Mouse (Mus musculus) cortical plate, adult 2 months (tissue): ENCODE measurements at regions not wholly inside any gene's neighbourhood (a gene's known extent, or its start where the extent isn't known, plus 50 kb on each side); places are given as distances from the start of the nearest gene placed in this dataset.

Experiments
- H3K27ac ChIP-seq: fragments of 200-500 bp; 2 replicates; pipeline ENCODE4 v1.5.1; 2012; ENCODE audit warnings: low read length, control low read depth, inconsistent platforms; ENCODE audit not compliant: insufficient read depth
- H3K4me1 ChIP-seq: fragments of 200-500 bp; 2 replicates; pipeline ENCODE4 v1.6.1; 2011; ENCODE audit warnings: low read length; ENCODE audit not compliant: control insufficient read depth, insufficient read depth
- H3K4me3 ChIP-seq: fragments of 200-500 bp; 2 replicates; pipeline ENCODE4 v1.5.1; 2011; ENCODE audit warnings: mild to moderate bottlenecking, low read length, control low read depth; ENCODE audit not compliant: insufficient read depth
- CTCF ChIP-seq: fragments of 200-500 bp; IDR thresholded peaks from 2 replicates; pipeline ENCODE4 v1.5.1; 2011; ENCODE audit warnings: mild to moderate bottlenecking, control low read depth, low read length; ENCODE audit not compliant: insufficient read depth; ENCODE audit errors: extremely low read depth
- POLR2A ChIP-seq: fragments of 200-500 bp; IDR thresholded peaks from 2 replicates; pipeline ENCODE4 v1.6.1; 2011; ENCODE audit warnings: mild to moderate bottlenecking, low read length, control low read depth; ENCODE audit not compliant: insufficient read depth; ENCODE audit errors: extremely low read depth

DNA sequence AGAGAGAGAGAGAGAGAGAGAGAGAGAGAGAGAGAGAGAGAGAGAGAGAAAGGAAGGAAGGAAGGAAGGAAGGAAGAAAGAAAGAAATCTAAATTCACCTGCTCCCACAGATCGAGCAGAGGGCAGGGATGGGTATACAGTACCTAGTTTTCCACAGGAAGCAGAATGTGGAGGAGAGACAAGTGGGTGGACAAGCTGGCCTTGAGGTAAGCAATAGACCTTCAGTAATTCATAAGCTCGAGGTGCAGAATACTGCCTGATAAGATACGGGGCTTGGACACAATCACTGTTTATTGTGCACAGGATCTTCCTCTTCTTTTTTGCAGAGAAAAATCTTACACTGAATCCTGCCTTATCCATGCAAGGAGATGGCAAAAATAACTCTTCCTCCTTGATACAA is 120.2 kb downstream of the Gm10260 start:
- Histone ChIP-seq H3K4me3 (no peak overlapping the region), H3K27ac (no peak overlapping the region), H3K4me1 (peaks cover 5% of the 10 kb centered on the region; the same call in 1 of the 2 replicates)
- no peak for TF ChIP-seq CTCF
- TF ChIP-seq POLR2A = no peak

DNA sequence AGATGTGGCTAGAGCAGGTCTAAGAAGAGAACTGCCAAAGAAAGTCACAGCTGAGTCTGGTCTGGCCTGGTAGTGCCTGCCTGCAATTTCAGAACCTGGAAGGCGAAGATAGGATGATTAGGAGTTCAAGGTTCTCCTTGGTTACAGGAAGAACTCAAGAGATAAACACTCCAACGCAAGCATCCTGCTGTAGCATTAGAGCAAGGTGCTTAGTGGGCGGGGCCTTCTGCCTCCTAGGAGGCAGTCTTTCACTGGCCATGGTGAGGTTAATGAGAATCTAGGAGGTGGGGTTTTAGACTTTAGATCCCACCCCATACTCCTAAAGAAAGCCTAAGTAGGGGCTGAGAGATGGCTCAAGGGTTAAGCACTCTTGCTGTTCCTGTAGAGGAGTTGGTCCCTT is 120.8 kb downstream of the Gm10260 start:
- Histone ChIP-seq H3K4me3 (no peak overlapping the region), H3K27ac (no peak overlapping the region), H3K4me1 (peaks cover 6% of the 10 kb centered on the region; the same call in 1 of the 2 replicates)
- TF ChIP-seq CTCF = no peak

DNA sequence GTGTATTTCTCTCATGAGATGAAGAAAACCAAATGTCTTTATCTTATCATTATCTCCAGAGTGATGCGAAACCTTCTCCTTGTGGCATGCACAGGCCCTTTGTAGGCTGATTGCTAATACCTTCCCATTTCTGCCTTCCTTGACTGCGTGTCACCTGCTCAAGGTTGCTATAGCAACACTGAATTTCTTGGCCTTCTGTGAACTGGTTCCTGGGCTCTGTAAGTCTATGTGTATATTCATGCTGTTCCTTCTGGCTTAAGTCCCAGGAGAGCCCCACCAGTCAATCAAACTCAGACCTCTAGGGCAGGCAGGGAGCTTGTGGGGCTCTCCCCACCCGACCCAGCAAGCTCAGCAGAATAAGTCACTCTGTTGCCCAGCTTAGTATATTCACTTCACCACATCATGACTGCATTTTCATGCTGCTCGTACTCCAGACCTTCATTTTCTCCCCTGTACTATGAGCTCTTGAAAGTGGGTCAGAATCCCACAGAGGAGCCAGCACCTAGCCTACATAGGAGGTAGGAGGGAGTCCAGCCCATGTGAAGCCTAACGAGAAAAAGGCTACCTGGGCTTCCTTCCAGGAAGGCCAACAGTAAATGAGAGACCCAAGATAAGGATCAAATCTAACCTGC is 121.9 kb downstream of the Gm10260 start:
- H3K4me1 ChIP-seq = peaks cover 11% of the 10 kb centered on the region; the same call in 1 of the 2 replicates
- H3K27ac ChIP-seq = peak overlapping the region; percentile 36; the same call in 1 of the 2 replicates
- H3K4me3 ChIP-seq = no peak overlapping the region
- TF ChIP-seq CTCF (no peak), POLR2A (no peak)

DNA sequence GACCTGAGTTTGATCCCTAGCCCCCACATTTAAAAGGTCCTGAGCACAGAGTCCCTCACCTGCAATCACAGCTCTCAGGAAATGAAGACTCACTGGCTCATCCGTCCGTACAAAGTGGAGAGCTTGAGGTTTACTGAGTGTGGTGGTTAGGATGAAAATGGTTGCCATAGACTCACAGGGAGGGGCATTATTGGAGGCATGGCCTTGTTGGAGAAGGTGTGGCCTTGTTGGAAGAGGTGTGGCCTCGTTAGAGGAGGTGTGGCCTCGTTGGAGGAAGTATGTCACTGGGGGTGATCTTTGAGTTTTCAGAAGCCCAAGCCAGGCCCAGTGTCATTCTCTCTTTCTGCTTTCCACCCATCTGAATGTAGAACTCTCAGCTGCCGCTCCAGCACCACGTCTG is 122.9 kb downstream of the Gm10260 start:
- no peak overlapping the region for H3K27ac ChIP-seq
- H3K4me1 ChIP-seq = peaks cover 18% of the 10 kb centered on the region

DNA sequence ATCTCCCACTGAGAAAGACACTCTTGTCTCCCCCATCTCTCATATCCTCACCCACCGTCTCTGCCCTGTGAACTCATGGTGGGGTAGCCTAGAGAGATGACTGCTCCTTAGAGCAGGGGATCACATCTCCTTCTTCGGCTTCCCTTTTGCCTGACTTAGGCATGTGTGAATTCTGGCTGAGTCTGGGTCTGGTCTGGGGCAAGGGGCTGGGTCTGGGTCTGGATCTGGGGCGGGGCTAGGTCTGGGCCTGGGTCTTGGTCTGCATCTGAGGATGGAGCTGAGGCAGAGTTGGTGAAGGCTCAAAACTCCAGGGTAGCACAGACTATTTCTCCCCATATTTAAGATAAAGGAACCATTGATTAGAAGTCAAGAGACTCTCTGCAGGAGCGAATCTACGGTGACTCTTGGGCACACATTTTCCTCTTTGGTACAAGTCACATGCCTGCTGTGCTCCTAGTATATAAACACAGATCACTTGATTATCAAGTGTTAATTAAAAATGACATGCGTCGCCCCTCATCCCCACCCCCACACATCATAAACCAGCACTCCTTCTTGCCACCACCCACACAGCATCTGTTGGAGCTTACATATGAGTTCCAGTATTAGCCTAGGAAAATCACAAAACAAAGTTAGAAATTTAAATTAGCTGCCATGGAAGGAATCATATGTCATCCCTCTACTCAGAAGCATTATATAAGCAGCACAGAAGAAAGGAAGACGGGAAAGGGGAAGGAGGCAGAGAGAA is 126.2 kb downstream of the Gm10260 start:
- TF ChIP-seq POLR2A (no peak), CTCF (no peak)
- H3K4me3 ChIP-seq = no peak overlapping the region
- H3K27ac ChIP-seq = peak overlapping the region; percentile 94
- H3K4me1 ChIP-seq = peaks cover 22% of the 10 kb centered on the region

More for the DNA sequence above, 122.9 kb downstream of the Gm10260 start:
- no peak overlapping the region for H3K4me3 ChIP-seq
- no peak for TF ChIP-seq POLR2A
- no peak for TF ChIP-seq CTCF

DNA sequence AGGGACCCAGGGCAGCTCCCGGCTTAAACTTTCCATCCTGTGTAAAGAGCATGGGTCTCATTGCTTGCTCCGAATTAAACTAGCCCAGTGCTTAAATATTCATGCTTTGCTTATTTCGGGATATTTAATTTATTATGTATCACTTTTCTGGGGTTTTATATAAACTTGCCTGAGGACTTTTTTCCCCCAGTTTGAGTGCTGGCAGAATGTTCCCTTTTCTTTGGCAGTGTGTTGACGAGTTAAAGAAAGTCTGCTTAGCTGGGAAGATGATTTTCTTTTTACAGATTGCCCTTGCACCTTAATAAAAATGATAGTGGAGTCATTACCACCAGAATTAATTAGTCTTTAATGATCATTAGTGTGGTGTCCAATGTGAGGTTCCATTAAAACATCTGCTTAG is 126.9 kb downstream of the Gm10260 start:
- H3K27ac ChIP-seq = peak overlapping the region; percentile 95

DNA sequence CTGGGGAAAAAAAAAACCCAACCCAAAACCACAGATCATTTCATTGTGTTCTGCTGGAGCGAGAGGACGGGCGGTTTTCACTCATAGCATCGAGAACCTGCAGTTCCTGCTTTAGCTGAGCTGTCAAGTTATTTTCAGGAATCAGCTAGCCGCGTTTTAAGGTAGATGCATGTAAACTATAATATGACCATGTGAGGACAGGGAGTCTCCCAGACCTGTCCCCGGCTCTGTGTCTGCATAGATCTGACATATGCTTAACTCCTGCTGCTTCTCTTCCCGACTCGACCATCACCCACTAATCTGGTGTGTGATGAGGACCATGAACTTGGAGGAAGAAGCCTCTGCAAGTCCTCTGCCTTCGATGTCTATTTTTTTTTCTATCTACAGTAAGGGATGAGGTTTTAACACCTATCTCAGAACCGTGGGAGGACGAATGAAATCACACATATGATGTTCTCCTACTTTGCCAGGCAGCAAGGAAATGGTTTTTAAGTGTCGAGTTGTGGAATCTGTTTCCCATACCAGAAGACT is 128.5 kb downstream of the Gm10260 start:
- Histone ChIP-seq H3K27ac (peak overlapping the region; percentile 95), H3K4me3 (no peak overlapping the region)
- no peak for TF ChIP-seq CTCF
- peak; percentile 28; the same call in 1 of the 2 replicates for TF ChIP-seq POLR2A

More for the DNA sequence above, 126.9 kb downstream of the Gm10260 start:
- TF ChIP-seq POLR2A (no peak), CTCF (no peak)
- H3K4me3 ChIP-seq = no peak overlapping the region
- H3K4me1 ChIP-seq = peaks cover 18% of the 10 kb centered on the region

DNA sequence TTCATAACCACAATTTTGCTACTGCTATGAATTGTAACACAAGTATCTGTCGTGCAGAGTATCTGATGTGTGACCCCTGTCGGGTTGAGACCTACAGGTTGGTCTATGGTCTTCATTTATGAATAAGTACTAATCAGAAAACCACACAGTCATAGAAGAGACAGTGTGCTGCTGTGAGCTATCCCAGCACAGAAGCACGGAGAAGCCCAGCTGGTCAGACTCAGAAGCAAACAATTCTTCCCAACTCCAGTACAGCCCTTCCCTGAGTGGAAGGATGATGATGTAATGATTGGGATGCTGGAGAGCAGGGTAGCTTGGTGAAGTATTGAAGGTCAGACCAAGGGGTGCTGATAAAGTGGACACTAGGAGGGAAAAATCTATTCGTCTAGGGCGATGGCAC is 129.5 kb downstream of the Gm10260 start:
- H3K4me1 ChIP-seq = peaks cover 26% of the 10 kb centered on the region
- no peak overlapping the region for H3K4me3 ChIP-seq
- H3K27ac ChIP-seq = peak overlapping the region; percentile 74; the same call in 1 of the 2 replicates
- no peak for TF ChIP-seq POLR2A
- TF ChIP-seq CTCF = no peak

More for the DNA sequence above, 128.5 kb downstream of the Gm10260 start:
- peaks cover 25% of the 10 kb centered on the region for H3K4me1 ChIP-seq

DNA sequence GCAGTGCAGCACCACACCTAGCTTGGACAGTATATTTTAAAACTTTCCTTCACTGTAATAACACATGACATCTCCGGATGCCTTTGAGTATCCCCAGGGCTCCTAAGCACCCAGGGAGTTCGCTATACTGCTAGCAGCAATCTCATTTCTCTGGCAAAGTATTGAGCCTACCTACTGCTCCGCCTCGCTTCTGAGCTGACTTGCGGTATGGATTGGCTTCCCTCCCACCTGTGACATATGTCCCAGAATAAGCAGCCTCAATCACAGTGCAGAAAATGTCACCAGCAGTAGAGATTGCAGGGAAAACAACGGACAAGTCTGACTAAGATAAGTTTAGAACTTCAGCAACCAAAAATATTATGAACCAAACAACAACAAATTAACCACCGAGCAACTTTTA is 131.8 kb downstream of the Gm10260 start:
- no peak overlapping the region for H3K4me3 ChIP-seq
- no peak for TF ChIP-seq CTCF
- H3K27ac ChIP-seq = 0 out of 2 replicates have a peak overlapping the region, but pooled peaks have one; percentile 36
- H3K4me1 ChIP-seq = peaks cover 20% of the 10 kb centered on the region

DNA sequence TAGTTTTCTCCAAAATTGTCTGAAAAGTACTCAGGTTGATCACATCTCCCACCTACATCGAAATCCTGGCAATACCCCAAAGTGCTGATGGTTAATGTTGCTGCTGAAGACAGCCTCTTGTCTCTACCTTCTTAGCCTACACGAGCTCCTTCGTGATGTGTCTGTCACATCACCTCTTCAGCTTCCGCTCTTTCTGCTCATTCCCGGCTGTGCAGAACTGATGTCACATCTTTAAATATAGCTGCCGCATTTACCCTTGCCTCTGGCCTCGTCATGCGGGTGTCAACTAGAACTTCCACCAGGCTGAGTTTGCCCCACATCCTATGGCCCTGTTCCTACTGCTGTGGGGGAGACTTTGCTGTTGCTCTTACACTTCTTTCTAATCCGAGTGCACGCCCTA is 133.2 kb downstream of the Gm10260 start:
- Histone ChIP-seq H3K4me3 (no peak overlapping the region), H3K4me1 (peaks cover 11% of the 10 kb centered on the region), H3K27ac (0 out of 2 replicates have a peak overlapping the region, but pooled peaks have one; percentile 36)
- TF ChIP-seq POLR2A (no peak), CTCF (no peak)

DNA sequence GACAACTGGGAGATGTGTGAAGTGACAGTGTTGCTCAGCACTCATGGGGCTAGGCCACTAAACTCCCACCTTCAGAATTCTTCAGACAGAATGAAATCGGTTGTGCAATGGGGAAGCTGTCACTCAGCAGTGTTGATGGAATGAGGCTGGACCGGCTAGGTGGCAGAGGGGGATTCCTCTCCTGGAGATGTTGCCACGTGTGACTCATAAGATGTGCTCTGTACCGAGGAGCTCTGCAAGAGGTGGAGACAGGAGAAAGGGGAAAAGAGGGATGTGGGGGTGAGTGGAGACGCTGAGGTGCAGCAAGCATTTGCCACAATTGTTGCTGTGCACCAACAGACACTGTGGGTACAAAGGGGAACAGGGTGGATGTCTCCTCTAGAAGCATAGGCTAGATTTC is 133.6 kb downstream of the Gm10260 start:
- no peak overlapping the region for H3K27ac ChIP-seq
- TF ChIP-seq POLR2A = no peak
- TF ChIP-seq CTCF = no peak
- H3K4me1 ChIP-seq = peaks cover 9% of the 10 kb centered on the region
- no peak overlapping the region for H3K4me3 ChIP-seq
